Mouse (Mus musculus) bone marrow macrophage, adult 2 months (primary cell): ENCODE data around the gene Impg2.

Source experiments
- CTCF ChIP-seq: IDR thresholded peaks from 2 replicates; pipeline ENCODE4 v1.5.1; 2012; ENCODE audit warnings: low read depth, mild to moderate bottlenecking, low read length, moderate library complexity
- POLR2A ChIP-seq: IDR thresholded peaks from 2 replicates; pipeline ENCODE4 v1.6.1; 2012; ENCODE audit warnings: mild to moderate bottlenecking, low read depth, low read length, borderline replicate concordance

DNA sequence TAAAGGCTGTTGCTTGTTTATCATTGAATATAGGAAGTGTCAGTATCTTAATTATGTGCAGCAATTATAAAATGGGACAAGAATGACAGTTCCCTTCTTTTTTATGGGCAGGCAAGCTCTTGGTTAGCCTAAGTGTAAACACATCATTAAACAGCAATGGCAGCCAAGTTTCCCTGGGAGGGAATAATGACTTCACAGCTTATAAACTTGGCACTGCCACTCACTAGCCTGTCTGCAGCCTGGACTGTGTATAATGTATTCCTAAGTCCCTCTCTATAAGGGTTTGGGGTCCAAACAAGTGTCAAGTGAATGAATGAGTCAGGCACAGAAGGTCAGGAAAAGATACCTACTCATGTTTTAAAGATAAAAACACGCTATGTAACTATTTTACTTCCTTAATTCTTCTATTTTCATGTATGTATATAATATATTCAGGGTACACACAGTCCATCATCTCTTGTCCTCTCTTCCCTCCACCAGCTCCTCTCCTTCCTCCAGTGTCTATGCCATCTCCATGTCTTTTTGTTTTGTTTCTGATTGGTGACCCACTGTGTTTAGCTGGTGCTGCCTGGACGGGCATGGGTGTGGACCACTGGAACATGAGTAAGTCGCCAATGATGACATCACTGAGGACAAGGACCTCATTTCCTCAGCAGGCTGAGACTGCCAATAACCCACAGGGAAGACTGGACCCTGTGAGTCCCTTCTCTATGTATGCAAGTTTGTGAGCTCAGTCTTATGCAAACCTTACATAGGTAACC lies 92.0 kb downstream of the Impg2 start:
- TF ChIP-seq CTCF (no peak), POLR2A (no peak)
